Mouse (Mus musculus): ENCODE results near the gene Fam229a.

DNA sequence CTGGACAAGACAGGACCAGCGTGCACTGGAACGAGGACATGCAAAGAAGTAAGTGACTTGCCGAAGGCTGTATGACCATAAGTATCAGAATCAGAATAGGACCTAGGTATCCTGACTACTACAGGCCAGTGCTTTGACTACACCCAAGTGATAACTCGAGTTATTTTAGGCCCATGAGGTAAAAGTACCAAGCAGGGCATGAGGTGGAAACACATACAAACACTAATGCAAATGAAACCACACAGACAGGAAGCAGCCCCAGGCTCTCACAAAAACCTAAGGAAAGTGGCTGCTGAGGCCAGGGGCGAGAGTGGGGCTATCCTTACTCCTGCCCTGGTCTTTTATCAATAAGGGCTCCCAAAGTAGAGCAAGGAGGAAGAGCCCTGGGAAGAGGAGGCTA, 34.3 kb downstream of the Fam229a start:
- TF ChIP-seq POLR2A (IDR thresholded peaks at IDR 0.05; ENCODE audit: insufficient read length, low read depth) = no peak
- no peak for TF ChIP-seq USF1 (IDR thresholded peaks at IDR 0.05; ENCODE audit: low read depth)
- TF ChIP-seq MYOG (IDR thresholded peaks at IDR 0.05; ENCODE audit: control insufficient read depth in 1 of 3, insufficient read depth in 1 of 3, insufficient read length in 2 of 3, low read depth in 2 of 3) = no peak
- TF ChIP-seq TCF12 (IDR thresholded peaks at IDR 0.05; ENCODE audit: insufficient read depth, poor library complexity, severe bottlenecking) = no peak
- TF ChIP-seq MAX (IDR thresholded peaks at IDR 0.05; ENCODE audit: low read depth) = no peak
- no peak for TF ChIP-seq POLR2AphosphoS2 (IDR thresholded peaks at IDR 0.05; ENCODE audit: insufficient read length, low read depth)
- no peak for TF ChIP-seq E2F4 (IDR thresholded peaks at IDR 0.05; ENCODE audit: insufficient read depth)
- TF ChIP-seq MYOD1 (IDR thresholded peaks at IDR 0.05; ENCODE audit: control insufficient read depth in 1 of 3, insufficient read length in 2 of 3, low read depth in 2 of 3) = no peak
- TF ChIP-seq REST (IDR thresholded peaks at IDR 0.05; ENCODE audit: insufficient read depth, insufficient read length) = no peak
